Mouse (Mus musculus): ENCODE measurements at regions not wholly inside any gene's neighbourhood (a gene's known extent, or its start where the extent isn't known, plus 50 kb on each side); places are given as distances from the start of the nearest gene placed in this dataset.

- no peak for DNase-seq
Observed at GRCm38 (mm10) chr5:106392213-106392612, 65.8 kb downstream of the Barhl2 start.

DNA sequence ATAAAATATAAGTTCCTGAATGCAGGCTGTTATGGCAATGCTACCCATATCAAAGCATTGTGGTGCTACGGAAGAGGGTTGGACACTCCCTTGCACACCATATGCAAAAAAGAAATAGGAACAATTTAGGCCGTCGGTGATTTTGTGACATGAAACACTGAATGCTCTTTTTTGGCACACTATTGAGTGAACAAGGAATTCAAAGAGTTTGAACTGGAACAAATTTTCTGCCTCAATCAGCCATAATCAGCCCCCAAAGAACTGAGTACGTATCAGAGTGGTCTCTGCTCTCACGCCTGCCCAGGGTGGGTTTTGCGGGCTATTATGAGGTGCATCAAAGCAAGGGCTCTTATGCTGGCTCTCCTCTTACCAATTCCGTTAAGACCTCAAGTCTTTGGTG, 71.3 kb downstream of the Barhl2 start:
- DNase-seq = no peak

- no peak for DNase-seq
Observed at GRCm38 (mm10) chr5:106385838-106386237, 72.1 kb downstream of the Barhl2 start.

DNA sequence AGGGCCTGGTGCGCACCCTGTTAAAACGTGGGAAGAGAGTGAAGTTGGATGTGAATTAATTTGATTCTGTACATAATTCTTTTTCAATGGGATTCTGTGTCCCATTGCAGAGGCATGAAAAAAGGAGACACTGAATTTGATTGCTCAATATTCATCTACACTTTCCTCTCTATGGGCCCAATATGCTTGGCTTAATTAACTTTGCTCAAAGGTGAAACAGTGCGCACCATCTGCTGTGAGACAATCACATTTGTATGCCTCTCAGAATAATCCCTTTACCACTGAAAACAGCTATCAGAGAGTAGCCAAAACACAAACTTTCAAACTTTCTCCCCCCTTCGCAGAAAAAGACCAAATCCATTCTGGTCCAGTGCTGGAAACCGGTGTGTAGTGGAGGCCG, 72.7 kb downstream of the Barhl2 start:
- DNase-seq = no peak

DNA sequence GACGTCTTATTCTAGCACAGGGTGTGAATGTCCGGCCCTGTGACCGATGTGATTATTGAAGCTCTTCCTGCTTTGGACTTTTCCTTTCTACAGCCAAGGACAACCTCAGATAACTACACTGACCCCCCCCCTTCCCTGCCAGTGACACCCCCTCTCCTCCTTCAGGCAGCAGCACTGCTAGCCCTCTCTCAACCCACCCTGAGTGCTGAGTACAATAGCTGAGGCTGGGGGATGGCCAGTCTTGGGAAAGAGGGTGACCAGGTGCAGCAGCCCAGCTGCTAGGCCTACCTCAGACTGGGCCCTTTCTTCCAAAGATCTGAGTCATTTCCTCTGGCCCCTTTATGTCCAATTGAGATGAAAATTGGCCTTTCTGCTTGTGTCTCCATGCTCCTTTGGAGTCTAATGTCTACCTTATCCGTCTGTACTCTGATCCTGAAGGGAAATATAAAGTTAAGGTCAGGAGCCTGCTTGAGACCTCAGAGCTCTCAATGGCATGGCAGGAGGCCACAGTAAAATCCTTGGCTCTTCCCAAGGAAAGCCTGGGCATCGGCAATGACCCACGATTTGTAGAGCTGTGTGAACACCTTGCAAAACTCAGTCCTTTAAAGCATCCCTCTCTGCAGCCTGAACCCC, 73.7 kb downstream of the Barhl2 start:
- no peak for DNase-seq

DNA sequence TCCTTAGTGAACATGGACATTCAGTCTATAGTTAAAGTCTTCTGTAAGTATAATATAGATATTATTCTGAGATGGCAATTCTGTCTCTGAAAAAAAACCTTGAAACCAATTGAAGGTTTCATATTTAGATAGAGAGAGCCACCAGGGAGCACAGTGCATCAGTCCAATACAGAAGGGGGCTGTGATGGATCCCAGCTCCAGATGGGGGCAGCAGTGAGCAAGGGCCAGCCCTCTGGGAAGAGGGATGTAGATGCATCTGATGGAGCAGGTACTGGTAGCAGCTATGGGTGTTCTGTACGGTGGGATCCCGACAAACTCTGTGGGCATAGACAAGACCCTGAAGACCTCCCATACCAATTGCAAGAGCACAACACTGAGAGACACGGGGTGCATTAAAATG, 76.0 kb downstream of the Barhl2 start:
- no peak for DNase-seq

GRCm38 (mm10) chr5:106380631-106381285, 77.2 kb downstream of the Barhl2 start:
- DNase-seq = no peak

DNA sequence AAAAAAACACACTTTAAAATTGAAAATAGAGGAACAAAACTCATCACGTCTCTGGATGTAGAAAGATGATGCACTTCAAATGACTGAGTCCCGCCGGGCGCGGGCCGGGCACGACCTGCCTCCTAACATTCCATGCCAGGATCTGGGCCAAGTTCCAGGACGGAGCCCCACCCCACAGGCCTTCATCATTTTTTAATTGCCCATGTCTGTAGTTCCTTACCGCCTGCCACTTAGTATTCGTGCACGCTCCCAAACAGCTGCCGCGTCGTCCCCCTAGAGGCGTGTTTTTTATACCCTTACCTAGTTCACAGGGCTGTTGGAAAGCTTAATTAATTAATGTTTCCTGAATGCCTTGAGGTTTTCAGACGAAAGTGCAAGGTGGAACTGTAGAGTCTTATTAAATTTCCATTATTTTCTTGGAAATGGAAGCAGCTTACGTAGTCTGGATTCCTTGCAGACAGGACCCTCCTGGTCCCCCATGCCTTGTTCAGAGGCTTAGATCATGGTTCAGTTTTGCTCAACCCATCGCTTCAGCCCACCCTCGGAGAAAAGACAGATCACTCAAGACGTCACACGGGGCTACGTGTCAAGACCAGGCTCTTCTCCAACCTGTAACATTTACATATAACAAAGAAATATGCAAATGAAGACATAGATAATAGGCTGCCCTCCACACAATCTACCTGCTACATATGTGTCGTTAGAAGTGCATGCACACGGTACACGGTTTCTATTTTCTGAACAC, 81.0 kb downstream of the Barhl2 start:
- no peak for DNase-seq

DNA sequence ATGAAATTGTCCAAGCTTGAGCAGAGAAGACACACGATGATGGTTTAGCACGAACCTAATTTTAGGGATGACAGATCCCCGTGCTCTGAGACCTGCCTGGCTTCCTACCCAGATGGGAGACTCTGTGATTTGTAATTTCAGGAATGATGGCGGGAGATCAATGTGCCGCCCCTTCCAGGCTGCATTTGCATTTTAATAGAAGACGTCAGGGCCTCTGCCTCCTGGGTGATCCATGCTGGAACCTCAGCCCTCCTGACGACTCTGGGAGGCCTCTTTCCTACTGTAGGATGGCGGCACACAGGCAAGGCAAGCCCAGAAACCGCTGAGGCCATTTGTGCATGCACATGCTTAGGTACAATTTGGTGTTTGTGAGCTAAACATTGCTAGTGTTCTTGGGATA, 90.1 kb downstream of the Barhl2 start:
- no peak for DNase-seq

GRCm38 (mm10) chr5:106367312-106367711, 90.7 kb downstream of the Barhl2 start:
- no peak for DNase-seq

GRCm38 (mm10) chr5:106366006-106366405, 92.0 kb downstream of the Barhl2 start:
- no peak for DNase-seq

GRCm38 (mm10) chr5:106365094-106365493, 92.9 kb downstream of the Barhl2 start:
- peak; percentile 2 for DNase-seq

GRCm38 (mm10) chr5:106351348-106351747, 106.6 kb downstream of the Barhl2 start:
- no peak for DNase-seq

GRCm38 (mm10) chr5:106349851-106350515, 108.0 kb downstream of the Barhl2 start:
- DNase-seq = no peak

DNA sequence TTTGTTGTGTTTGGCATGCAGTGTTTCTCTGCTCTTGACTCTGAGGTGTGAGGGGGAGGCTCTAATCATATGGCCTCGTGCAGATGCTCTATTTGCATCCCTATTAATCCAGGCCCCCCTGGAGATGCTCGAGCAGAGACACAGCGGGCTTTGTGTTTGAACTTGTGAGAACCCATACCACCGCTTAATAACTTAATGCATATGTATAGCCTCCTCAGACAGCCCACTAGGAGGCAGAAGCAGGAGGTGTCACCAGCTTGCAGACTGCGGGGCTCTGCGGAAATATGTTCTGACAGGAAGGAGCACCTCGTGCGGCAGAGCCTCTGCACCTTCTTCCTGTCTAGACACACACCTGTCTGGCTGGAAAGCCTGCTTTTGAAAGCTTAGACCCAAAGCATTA, 113.7 kb downstream of the Barhl2 start:
- DNase-seq = no peak

- DNase-seq = no peak
Observed at GRCm38 (mm10) chr5:106343601-106344000, 114.4 kb downstream of the Barhl2 start.

DNA sequence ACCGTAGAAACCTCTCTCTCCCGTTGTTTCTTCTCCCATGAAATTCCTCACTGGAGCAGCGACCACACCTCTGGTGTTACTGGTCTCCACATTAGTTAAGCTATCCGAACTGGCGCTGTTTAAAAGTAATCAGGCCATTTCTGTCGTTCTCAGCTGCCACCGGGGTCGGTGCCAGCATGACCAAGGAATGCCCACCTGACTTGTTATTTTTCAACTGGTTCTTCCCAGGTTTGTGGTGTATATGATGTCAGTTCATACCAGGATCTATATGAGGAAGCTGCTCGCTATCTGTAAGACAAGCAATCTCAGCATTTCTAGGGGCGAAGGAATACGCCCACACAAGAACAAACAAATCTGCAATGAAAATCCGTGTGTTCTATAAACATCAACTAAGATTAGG, 116.6 kb downstream of the Barhl2 start:
- DNase-seq = no peak

DNA sequence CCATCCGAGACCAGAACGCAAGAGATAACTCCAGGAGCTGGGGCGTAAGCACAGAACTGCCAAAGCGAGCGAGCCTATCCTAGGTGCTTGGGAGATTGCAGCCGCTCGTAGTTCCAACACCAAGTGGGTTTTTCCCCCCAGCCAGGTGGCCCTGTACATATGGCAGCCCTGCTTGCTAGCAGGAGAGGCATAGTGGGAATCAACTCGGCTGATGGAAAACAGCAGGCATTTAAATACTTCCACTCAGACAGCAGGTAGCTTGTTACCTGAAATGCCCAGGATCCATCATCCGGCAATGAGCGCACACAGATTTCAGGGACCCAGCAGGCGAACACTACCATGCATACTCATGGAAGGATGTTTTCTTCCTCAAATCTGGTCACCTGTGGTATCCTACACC, 122.3 kb downstream of the Barhl2 start:
- no peak for DNase-seq

GRCm38 (mm10) chr5:106327592-106328150, 130.3 kb downstream of the Barhl2 start:
- DNase-seq = no peak

GRCm38 (mm10) chr5:106322574-106323215, 135.3 kb downstream of the Barhl2 start:
- DNase-seq = no peak

DNA sequence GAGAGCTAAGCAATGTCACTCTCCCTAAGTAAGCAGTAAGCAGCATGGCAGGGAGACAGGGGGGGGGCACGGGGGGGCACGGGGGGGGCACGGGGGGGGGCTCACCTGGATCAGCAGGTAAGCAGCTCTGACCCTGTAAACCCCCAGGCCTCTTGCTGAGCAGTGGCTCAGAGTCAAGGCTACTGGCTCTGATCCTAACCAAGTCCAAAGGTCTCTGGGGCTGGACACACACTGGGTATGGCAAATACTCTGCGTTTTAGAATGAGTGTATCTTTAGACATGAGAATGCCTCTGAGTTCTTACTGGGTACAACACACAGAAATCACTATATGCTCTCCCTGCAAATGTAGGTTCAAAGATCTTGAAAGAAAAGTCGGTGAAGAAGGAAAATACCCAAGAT, 136.5 kb downstream of the Barhl2 start:
- DNase-seq = no peak

DNA sequence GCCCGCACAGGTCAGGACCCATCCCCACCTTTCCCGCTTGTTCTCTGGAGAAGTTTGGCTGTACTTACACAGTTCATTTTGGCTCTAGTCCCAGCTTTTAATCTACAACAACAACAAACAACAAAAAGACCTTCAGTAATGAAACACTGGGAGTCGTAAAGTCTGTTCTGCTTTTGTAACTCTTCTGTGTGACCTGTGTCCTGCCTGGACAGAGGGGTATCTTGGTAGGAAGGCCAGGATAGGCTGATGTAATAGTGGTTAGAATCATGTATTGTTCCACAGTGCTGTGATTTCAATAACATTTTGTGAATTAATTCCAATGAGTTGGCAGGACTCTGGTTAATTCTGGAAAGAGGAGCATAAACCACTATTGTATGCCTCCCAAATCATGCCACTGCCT, 136.9 kb downstream of the Barhl2 start:
- no peak for DNase-seq

- no peak for DNase-seq
Observed at GRCm38 (mm10) chr5:106320039-106320438, 137.9 kb downstream of the Barhl2 start.

Data from lung, postnatal 14 days (tissue).